Mouse (Mus musculus) embryo, embryonic 9.5 days (tissue): ENCODE data around the gene Sppl2b.

ENCODE experiments used
- DNase-seq: peaks from one replicate; pipeline ENCODE4 v3.0.0-alpha.2; 2017; ENCODE audit errors: extremely low spot score

The Sppl2b gene

DNA sequence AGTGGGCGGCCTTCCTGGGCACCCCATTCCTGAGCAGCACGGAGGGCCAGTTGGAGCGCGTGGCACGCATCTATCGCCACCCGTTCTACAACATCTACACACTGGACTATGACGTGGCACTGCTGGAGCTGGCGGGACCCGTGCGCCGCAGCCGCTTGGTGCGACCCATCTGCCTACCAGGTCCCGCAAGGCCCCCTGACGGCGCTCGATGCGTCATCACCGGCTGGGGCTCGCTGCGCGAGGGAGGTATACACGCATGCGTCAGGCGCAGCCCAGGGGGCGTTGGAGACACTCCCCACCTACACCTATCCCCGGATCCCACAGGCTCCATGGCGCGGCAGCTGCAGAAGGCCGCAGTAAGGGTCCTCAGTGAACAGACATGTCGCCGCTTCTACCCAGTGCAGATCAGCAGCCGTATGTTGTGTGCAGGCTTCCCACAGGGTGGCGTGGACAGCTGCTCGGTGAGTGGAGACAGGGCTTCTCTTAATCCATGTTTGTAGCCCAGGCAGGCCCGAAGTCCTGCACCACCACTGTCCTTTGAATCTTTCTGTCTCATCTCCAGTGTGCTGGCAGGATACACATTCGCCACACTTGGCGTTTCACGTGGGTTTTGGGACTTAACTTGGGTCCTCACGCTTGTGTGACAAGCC, 42.9 kb downstream of the Sppl2b start:
- no peak for DNase-seq

DNA sequence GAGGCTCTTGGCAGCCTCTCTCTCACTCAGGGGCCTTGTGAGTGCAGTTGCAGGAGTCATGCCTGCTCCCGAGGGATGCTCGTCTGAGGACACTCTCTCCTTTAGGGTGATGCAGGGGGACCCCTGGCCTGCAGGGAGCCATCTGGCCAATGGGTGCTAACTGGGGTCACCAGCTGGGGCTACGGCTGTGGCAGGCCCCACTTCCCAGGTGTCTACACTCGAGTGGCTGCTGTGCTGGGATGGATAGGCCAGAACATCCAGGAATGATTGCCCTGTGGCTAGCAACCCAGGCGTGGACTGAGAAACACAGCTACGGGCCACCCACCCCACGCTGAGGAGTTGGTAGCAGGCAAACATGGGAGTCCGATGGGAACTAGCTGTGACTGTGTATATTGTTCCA, 44.0 kb downstream of the Sppl2b start:
- DNase-seq: no peak

DNA sequence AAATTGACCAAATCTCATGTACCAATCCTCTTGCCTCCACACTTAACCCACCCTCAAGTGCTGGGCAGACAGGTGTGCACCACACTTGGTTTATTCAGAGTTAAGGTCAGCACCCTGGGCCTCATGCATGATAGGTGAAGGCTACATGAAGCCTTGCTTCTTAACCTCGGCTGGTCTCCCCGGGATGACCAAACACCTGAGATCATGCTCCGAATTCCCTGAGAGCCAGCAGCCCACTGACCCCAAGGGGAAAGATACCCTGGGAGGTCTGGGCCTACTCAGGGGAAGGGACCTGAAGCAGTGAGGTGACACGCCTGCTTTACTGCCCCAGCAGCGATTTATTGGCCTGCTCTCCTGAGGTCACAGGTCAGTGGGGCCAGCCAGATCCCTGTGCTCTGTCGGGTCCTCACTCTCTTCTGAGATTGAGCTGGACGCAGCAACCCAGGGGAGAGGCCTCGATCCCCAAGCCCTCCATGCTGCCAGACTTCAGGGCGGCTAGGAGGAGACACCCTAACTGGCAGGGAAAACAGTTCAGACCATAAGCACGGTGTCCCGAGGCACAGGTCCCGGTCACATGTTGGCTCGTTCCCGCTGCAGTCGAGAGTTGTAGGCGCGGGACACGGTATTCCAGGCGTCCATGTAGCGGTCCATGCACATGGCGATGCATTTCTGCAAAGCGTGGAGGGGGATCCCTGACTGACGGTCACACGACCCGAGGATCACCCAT, 44.7 kb downstream of the Sppl2b start:
- DNase-seq: no peak

DNA sequence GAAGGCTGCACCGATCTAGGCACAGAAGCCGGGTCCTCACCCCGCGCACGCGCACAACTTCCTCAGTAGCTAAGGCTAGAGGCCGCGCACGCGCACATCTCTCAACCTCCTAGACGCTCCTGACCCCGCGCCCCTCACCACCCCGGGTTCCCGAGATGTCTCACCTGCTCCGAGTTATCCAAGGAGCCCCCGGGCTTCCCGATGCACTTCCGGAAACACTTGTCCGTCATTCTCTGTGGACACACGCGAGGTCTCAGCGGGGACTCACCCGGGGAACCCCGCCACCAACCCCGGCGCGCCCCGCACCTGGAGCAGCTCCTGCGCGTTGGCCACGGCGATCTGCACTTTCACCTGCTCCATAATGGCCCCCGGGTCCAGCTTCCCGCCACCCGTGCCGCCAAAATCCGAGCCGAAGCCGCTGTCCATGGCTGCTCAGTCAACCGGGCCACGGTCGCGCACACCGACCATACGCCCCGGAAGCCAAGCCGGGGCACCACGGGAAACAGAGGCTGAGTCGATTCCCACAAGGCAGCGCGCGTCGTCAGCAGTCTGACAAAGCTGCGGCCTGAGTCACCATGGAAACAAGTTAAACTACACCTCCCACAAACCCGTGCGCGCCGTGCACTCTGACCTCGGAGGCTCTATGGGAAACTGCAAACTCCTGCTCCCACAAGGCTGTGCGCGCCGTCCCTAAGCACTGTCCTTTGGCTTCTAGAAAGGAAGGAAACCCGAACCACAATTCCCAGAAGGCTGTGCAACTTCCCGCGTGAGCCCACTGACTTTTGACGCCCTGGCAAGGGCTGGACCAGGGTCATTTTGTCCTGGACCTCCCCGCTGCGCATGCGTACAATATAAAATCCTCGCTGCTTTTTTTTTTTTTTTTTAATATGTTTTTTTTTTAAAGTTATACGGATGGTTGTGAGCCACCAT, 45.5 kb downstream of the Sppl2b start, which contains the start of gene Timm13:
Timm13 (minus strand) TSS at position 652 of the 930 bp plus-strand sequence.
- DNase-seq: peak; percentile 99

DNA sequence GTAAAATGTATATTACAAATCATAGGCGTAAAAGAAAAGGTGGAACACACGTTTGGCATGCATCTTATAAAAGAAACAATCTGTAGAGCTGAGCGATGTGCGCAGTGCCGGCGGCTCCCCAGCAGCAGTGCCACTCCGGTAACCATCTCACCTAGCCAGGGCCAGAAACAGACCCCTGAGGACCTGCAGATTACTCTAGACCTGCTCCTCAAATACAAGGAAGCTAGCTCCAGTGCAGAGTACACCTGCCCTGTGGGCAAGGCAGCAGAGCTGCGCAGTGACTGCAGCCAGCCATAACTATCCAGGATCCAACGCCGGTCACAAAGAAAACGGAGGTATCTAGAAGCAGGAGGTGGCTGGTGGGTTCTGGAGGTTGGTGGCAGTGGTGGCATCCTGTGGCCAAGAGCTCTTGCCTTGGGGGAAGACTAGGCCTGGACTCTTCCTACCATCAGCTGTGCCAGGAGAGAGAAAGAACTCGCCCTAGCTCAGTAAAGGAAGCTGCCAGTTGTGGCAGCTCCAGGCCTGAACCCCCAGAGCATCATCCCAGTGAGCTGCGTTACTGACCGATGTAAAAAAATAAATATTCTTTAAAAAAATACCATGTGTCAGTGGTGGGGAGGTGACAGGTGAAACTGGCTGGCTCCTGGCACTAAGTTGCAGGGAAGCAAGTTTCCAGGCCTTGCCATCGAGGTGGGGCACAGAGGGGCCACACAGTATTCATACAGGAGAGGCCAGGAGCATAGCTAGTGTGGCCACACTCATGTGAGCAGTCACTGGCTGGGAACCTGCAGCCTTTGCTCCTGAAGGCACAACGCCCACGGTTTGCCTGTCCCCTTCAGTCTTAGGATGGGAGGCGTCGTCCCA, 46.6 kb downstream of the Sppl2b start:
- DNase-seq: no peak

DNA sequence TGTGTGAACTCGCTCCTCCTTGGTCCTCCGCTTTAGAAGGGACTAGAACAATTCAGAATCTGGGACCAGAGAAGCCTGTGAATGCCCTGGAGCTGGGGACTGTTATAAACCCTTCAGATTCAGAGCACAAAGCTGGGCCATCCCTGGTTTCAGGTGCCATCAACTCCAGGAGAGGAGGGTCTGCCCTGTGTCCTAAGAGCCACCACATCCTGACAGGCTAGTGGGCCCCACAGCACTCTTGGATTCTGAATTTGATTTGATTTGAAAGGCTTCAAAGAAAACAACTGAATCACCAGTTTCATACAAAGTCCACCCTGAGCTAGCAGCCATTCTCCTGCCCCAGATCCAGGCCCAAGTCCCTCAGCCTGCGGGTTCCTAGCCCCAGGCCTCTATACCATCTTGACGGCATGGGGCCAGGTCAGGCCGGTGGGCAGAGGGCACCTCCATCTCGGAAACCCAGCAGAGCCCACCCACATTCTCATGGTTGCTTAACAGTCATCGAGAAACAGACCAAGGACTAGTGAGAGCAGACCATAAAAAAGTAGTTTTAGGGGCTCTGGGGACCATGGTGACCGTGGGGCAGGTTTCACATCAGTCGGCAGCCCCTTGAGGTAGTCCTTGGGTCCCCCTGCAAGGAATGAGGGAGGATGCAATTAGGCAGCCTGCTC, 47.3 kb downstream of the Sppl2b start:
- no peak for DNase-seq

DNA sequence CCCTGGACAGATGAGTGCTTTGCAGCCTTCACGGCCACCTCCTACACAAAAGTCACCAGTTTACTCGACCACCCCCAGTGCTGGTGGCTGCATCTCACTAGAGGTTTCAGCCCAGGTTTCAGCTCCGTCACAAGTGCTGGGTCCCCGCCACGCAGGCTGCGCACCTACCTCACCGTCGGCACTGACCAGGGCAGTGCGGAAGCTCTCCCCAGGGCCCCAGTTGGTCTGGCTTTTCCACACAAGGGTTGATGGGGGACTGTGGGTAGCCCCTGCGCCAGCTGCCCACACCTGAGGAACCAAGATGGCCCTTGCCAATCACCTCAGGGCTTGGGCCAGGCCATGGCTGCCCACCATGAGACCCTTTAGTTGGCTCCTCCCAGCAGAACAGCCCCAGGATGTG, 48.2 kb downstream of the Sppl2b start:
- no peak for DNase-seq

DNA sequence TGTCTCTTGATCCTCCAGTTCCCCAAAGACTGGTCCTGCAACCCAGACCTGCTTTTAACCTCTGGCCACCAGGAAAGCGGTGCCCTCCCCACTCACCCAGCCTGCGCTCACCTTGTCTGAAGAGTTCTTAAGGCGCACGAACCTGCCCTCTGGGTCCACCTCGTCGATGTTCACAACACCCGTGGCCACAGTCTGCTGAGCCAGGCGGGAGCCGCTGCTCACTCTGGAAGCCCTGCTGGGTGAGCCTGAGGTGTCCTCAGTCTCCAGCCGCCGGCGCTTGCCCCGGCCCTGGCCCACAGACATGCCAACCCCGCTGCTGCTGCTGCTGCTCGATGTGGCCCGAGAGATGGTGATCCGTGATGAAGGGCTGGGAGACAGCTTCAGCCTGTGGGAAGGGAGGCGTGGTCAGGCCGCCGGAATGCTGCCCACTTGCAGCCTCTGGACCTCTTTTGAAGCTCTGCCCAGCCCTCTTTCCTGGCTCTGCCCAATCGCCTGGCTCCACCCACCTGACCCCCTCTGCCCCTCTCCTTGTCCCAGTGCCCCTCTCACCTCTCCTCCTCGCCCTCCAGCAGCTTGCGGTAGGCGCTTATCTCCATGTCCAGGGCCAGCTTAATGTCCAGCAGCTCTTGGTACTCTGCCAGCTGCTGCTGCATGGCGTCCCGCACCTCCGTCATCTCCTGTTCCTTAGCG, 49.1 kb downstream of the Sppl2b start:
- no peak for DNase-seq

DNA sequence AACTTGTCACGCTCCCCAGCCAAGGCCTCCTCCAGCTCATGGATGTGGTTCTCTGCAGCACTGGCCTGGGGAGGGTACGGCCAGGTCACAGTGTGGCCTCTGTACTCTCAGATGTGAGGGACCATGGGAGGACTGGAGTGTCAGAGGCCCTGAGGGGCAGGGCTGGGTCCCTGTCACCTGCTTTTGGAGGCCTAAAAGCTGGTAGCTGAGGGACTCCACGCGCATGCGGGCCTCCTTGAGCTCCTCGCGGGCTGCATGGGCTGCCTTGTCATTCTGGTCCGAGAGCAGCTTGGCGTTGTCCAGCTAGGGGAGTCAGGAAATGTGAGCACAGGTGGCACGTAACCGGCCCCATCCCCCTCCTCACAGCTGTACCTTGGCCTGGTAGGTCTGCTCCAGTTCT, 49.6 kb downstream of the Sppl2b start:
- DNase-seq: no peak

DNA sequence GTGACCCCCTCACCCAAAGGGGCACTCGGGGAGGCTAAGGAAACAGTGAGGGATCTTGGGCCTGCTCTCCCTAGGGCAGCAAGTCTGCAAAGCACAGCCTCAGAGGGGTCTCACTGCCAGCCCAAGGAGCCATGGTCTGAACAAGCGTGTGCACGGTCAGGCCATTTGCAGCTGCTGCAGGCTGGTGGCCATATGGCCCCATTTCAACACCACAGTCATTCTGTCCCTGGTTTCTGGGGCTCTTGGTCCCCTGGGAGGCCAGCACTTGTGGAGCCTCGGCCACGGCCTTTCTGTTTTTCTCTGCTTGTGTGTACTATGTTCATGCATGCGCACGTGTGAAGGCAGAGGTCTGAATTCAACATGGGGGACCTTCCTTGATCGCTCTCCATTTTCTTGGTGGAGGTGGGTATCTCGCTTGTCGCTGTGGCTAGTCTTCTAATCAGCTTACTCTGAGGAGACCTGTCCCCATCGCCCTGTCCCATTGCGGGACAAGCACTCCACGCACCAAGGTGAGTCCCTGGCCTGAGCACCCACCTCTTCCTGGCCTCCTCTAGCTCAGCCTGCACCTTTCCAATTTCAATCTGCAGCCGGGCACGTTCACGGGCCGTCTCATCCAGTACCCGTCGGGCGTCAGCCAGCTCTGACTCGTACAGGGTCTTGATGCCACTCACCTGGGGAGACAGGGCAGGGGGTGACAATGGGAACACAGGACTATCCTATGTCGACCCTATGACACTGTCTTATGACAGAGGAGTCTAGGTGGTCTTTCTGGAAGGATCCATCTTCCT, 54.5 kb downstream of the Sppl2b start:
- no peak for DNase-seq

DNA sequence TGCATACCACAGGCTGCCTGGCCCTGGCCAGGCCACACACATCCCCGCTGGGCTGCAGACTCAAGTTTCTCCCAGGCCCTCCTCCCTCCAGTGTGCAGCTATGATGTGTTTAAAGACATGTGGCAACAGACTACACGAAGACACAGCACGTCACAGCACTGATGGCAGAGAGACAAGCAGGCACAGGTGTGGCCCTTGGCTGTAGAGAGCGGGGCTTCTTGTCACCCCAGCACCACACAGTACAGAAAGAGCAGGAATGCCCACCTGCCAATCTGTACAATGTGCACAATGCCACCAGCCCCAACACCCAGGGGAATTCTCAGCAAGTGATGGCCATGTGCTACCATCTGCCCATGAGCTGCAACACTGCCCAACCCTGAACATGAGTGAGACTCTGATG, 56.3 kb downstream of the Sppl2b start:
- no peak for DNase-seq

DNA sequence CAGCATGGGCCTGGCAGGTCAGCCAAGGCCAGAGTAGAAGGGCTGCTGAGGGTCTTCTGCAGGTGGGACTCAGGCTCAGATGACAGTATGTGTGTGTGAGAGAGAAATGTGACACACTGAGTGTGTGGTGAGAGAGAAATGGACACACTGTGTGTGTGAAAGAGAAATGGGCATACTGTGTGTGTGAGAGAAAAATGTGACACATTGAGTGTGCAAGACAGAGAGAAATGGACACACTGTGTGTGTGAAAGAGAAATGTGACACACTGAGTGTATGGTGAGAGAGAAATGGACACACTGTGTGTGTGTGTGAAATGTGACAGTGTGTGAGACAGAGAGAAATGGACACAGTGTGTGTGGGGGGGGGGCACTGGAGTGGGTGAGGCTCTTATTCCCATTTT, 56.8 kb downstream of the Sppl2b start:
- DNase-seq: no peak

DNA sequence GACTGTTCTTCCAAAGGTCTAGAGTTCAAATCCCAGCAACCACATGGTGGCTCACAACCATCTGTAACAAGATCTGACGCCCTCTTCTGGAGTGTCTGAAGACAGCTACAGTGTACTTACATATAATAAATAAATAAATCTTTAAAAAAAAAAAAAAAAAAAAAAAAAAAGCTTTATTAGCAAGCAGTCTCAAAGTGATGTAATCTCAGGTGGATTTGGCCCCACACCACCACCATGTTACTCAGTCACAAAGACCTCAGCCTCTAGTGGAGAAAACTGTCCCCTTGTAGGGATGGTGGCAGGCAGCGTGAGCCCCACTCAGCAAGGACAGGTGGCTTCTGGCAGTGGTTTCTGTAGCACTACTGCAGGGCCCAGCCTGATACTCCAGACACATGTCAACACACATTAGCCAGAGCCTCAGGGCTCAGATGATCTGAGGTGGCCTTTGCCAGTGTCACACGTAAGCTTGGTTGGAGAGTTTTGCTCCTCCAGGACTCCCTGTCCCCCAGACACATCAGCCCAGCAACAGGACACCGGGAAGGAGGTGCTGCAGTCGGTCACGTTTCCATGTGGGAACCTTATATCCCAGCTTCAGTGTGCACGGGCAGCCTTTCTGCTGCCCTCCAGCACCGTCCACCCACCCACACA, 58.4 kb downstream of the Sppl2b start:
- DNase-seq: no peak

DNA sequence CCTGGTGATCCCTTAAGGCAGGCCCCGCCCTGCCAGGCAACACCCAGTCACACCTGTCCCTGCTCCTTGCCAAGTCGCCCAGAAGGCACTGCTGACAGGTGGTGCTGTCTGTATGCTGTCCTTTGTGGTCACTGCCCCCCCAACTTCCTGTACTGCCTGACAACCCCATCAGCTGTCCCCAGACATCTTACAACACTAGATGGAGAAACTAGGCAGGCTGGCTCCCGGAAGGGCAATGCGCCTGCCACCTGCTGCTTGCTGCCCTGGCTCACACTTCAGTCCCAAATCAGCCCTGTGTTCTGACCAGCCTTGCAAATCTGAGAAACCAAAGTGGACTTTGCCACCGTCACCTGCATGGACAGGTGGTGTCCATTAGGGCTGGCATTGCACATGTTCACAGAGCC, 59.2 kb downstream of the Sppl2b start:
- DNase-seq: no peak

DNA sequence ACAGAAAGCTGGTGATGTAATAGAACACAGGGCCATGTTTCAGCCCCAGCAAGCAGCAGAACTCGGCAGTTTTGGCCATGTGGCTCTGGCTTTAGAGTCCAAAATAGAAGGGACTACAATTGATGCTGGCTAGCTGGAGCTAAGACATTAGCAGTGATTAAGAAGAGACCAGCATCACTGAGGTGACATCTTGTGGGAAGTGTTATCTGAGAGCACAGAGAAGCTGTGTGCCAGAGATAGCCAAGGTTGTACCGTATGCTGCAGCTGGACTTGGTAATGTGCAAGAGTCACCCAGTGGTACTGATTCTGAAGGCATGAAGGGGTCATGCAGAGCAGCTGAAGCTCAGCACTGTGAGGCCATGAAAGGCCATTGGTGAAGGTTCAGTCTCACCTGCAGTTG, 60.2 kb downstream of the Sppl2b start:
- DNase-seq: no peak

DNA sequence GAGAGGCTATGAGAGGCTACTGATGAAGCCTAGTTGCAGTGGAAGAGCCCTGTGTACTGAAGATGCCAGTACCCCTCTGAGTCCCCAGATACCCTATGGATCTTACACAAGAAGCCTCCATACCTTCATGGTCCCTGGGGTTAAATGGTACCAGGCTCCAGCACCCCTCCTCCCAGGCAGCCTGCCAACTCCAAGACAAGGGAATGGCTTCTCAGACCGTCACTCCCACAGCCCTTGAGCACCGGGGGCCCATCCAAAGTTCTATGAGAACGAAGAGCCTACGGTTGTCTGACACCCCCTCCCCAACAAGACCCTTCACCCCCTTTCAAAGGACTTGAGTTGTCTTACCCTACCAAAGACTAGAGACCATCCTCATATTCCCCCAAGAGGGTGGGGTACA, 60.7 kb downstream of the Sppl2b start:
- no peak for DNase-seq

DNA sequence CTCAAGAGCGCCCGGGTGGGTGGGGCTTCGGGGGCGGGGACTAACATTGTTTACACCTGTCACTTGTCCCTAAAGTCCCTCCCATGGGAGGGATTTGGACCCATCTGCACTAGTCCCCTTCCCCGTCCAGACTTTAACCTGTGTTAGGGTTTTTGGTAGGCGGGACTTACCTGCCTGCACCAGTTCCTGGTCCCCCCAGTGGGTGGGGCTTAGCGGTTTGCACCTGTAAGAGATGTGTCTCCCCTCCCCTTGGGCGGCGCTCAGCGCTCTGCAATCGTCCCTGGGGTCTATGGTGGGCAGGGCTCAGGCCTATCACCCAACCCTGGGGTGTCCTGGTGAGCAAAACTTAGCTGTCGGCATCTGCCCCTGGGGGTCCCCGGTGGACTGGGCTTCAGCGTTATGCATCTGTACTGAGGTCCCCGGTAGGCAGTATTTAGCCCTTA, 62.3 kb downstream of the Sppl2b start:
- DNase-seq: peak; percentile 43

DNA sequence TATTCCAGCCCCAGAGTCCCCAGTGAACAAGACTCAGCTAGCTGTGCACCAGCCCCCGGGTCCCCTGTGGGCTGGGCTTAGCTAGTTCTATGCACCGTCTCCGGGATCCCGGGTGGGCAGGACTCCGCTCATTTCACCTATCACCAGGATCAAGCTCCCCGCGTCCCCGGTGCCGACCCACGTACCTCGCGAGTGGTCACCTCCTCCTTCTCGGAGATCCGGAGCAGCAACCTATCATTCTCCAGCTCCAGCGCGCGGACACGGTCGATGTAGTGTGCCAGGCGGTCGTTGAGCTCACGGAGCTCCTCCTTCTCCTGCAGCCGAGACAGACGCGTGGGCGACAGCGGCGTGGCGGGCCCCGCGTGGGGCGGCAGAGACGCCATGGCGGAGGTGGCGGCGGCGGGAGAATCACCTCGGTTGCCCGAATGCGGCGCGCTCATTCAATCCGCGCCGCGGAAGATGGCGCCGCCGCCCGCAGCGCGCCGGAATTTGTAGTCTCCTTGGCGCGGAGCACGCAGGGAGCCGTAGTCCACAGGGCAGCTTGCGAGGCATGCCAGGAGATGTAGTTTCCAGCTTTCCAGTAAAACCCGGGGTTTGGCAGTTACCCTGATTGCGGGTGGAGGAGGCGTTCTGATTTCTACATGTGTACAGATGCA, 62.8 kb downstream of the Sppl2b start, which contains the start of gene Lmnb2:
Lmnb2 (minus strand) TSS at position 467 of the 656 bp plus-strand sequence.
- peak; percentile 73 for DNase-seq
